ENCODE assay signal across 33 mouse cellular contexts in genomic region chr11:63055596-63055995, GRCm38 (mm10). TPM values are rescaled to one million over a fixed set of nuclear protein-coding genes. Genes with fewer than 3 reads are reported as not detected.
A peak's percentile ranks its signal among the peaks of the same experiment; 100 is the strongest.
DNase-seq lines count a peak whose midpoint lies in the region; ATAC-seq and TF ChIP-seq lines count a peak whose summit lies in the region.
"Had no signal": no experiment of that assay in that cellular context is flagged by ENCODE, and none has a peak within 500 bp of the region (broad histone marks: within the 10 kb centered on the region; RNA-seq: fewer than 3 reads in every experiment).

No protein-coding gene starts in this region.

- TF ChIP-seq CTCF in Patski (IDR thresholded peaks at IDR 0.05): no peak
- no peak for TF ChIP-seq CTCF in small intestine, adult 2 months (IDR thresholded peaks at IDR 0.05; ENCODE audit: extremely low read depth, insufficient read length, insufficient replicate concordance, low read depth, low read length)

- H3K4me1 ChIP-seq in small intestine, adult 2 months (ENCODE audit: control insufficient read depth, insufficient read depth, insufficient read length, low read length): peaks cover 18% of the 10 kb centered on the region; the same call in 1 of the 2 replicates
- H3K4me1 ChIP-seq: forebrain, embryonic 12.5 days; forebrain, embryonic 15.5 days; heart, embryonic 12.5 days; heart, embryonic 15.5 days; hindbrain, embryonic 10.5 days; hindbrain, embryonic 13.5 days; intestine, embryonic 15.5 days had no signal

- TF ChIP-seq POLR2A in small intestine, adult 2 months (IDR thresholded peaks at IDR 0.05; ENCODE audit: low read depth, low read length): no peak

- H3K36me3 ChIP-seq in small intestine, adult 2 months (ENCODE audit: control insufficient read depth, insufficient read depth, low read length): no peaks in the 10 kb centered on the region
- H3K36me3 ChIP-seq: embryonic facial prominence, embryonic 15.5 days; forebrain, embryonic 12.5 days; forebrain, embryonic 15.5 days; heart, embryonic 12.5 days; heart, embryonic 15.5 days; hindbrain, embryonic 10.5 days; hindbrain, embryonic 13.5 days; intestine, embryonic 15.5 days had no signal

- DNase-seq in heart, adult 11 months: peak; percentile 79
- DNase-seq in heart, adult 8-10 months (ENCODE audit: low spot score): no peak
- DNase-seq in Patski (ENCODE audit: low read depth, low spot score): no peak
- no peak for DNase-seq in adrenal gland, adult 18-20 months (ENCODE audit: low spot score in 2 of 2)
- DNase-seq: adrenal gland, adult 8-10 months; adrenal gland, postnatal 25 days; cerebellum, adult 11-12 months; cerebellum, adult 8-10 months; cerebellum, postnatal 10 days; cerebellum, postnatal 36 days; embryo, embryonic 11 days; gastrocnemius, postnatal 25 days; heart, postnatal 10 days; heart, postnatal 36 days; kidney, adult 18-20 months had no signal

- 66% methylated on average over 7 of the region's 7 CpGs for WGBS in small intestine, adult 2 months

- ATAC-seq in Patski: peak; percentile 42
- no peak for ATAC-seq in granulocyte monocyte progenitor cell, adult 5-6 weeks (replicated peaks; ENCODE audit: poor library complexity, severe bottlenecking)
- ATAC-seq: CD4-positive, CD25-positive, alpha-beta regulatory T cell, adult 4 months; forebrain, embryonic 15.5 days; hindbrain, embryonic 16.5 days; intestine, embryonic 15.5 days had no signal

- CTCF ChIA-PET in Patski (lab: Charles Lee): interaction anchor here (0.6 to 1.6 kb wide), 3 partner anchors 11 to 75 kb away, joined by 3 to 4 read pairs (median 3); no protein-coding TSS in a partner anchor

- peak overlapping the region; percentile 45 for H3K27ac ChIP-seq in small intestine, adult 2 months (ENCODE audit: insufficient read depth, low read depth, low read length)
- H3K27ac ChIP-seq: embryonic facial prominence, embryonic 15.5 days; forebrain, embryonic 12.5 days; forebrain, embryonic 15.5 days; heart, embryonic 15.5 days; hindbrain, embryonic 10.5 days; hindbrain, embryonic 13.5 days; intestine, embryonic 15.5 days had no signal

- in situ Hi-C loops in Patski (cut with MboI; ENCODE audit: low pct_unique_long_range_greater_than_20kb): no loop called here

- no peaks in the 10 kb centered on the region for H3K27me3 ChIP-seq in Patski
- no peaks in the 10 kb centered on the region for H3K27me3 ChIP-seq in small intestine, adult 2 months (ENCODE audit: control insufficient read depth, insufficient read depth, low read length)
- H3K27me3 ChIP-seq: embryonic facial prominence, embryonic 15.5 days; forebrain, embryonic 15.5 days; heart, embryonic 12.5 days; heart, embryonic 15.5 days; hindbrain, embryonic 13.5 days; intestine, embryonic 15.5 days had no signal

- H3K4me3 ChIP-seq in small intestine, adult 2 months (ENCODE audit: low read depth, low read length): no peak overlapping the region
- H3K4me3 ChIP-seq: embryonic facial prominence, embryonic 15.5 days; forebrain, embryonic 12.5 days; forebrain, embryonic 15.5 days; heart, embryonic 12.5 days; heart, embryonic 15.5 days; hindbrain, embryonic 10.5 days; hindbrain, embryonic 13.5 days; intestine, embryonic 15.5 days had no signal

- POLR2A ChIA-PET in Patski (lab: Charles Lee): interaction anchor here (0.8 to 1.2 kb wide), 2 partner anchors 8 to 17 kb away, joined by 3 read pairs; no protein-coding TSS in a partner anchor

RNA-seq across cellular contexts. Expression of gene Tekt3, which starts 5.9 kb away (rescaled TPM):
- total RNA-seq in heart, adult 8-10 months (2022): not detected
- not detected for polyA plus RNA-seq in Patski (2021)
- not detected in 2 replicates for polyA plus RNA-seq in small intestine, adult 2 months (2012; rRNA removed)
- total RNA-seq in adrenal gland, adult 18-20 months (2021): not detected
- not detected in 2 replicates for total RNA-seq in granulocyte monocyte progenitor cell, adult 5-6 weeks (2014; fragmentation: Nextera tagmentation)
- not detected in 2 replicates for total RNA-seq in granulocyte monocyte progenitor cell, adult 5-6 weeks (2017)
- total RNA-seq: adrenal gland, adult 8-10 months; ES-E14; gastrocnemius, adult 8-10 months; gastrocnemius, postnatal 25 days; heart, postnatal 10 days; heart, postnatal 36 days had no signal
- polyA plus RNA-seq: brain, embryonic 14.5 days; C2C12; CD4-positive, CD25-positive, alpha-beta regulatory T cell, adult 4 months; cortical plate, adult 2 months; embryonic facial prominence, embryonic 11.5 days; forebrain, embryonic 12.5 days; forebrain, embryonic 15.5 days; heart, embryonic 12.5 days; heart, embryonic 15.5 days; hindbrain, embryonic 10.5 days; hindbrain, embryonic 13.5 days; hindbrain, embryonic 16.5 days had no signal
